11 mouse cellular contexts compared by ENCODE assay signal in genomic region chr7:136829621-136830313, GRCm38 (mm10).
"Had no signal": no experiment of that assay in that cellular context is flagged by ENCODE, and none has a peak within 500 bp of the region (broad histone marks: within the 10 kb centered on the region; RNA-seq: fewer than 3 reads in every experiment).

No protein-coding gene starts in this region.

- H3K27ac ChIP-seq: limb, embryonic 15.5 days; liver, embryonic 12.5 days; midbrain, embryonic 13.5 days; neural tube, embryonic 15.5 days had no signal

- H3K4me1 ChIP-seq: liver, embryonic 12.5 days had no signal

- H3K4me3 ChIP-seq: limb, embryonic 15.5 days; liver, embryonic 12.5 days; midbrain, embryonic 13.5 days; myocyte; neural tube, embryonic 15.5 days had no signal

- H3K36me3 ChIP-seq: limb, embryonic 15.5 days; liver, embryonic 12.5 days; midbrain, embryonic 13.5 days; neural tube, embryonic 15.5 days had no signal

- DNase-seq: kidney, adult 8-10 months; kidney, postnatal 25 days; lung, postnatal 14 days; right cerebral cortex, adult 18-20 months; spleen, adult 18-20 months; thymus, postnatal 4 days had no signal

- H3K4me2 ChIP-seq: limb, embryonic 15.5 days; liver, embryonic 12.5 days; midbrain, embryonic 13.5 days; neural tube, embryonic 15.5 days had no signal

- H3K9ac ChIP-seq: limb, embryonic 15.5 days; liver, embryonic 12.5 days; midbrain, embryonic 13.5 days; neural tube, embryonic 15.5 days had no signal

- H3K9me3 ChIP-seq: limb, embryonic 15.5 days; liver, embryonic 12.5 days; midbrain, embryonic 13.5 days; neural tube, embryonic 15.5 days had no signal

- ATAC-seq: liver, embryonic 12.5 days; midbrain, embryonic 13.5 days had no signal

- H3K27me3 ChIP-seq: liver, embryonic 12.5 days; neural tube, embryonic 15.5 days had no signal
